Mouse (Mus musculus) thymus, adult 2 months (tissue): ENCODE data around the gene Ttll5.

ENCODE experiments used
- CTCF ChIP-seq: fragments of 200-500 bp; IDR thresholded peaks from 2 replicates; pipeline ENCODE4 v1.5.1; 2012; ENCODE audit warnings: mild to moderate bottlenecking, control low read depth, low read length, moderate library complexity, borderline replicate concordance; ENCODE audit not compliant: control insufficient read depth, poor library complexity, insufficient read depth; ENCODE audit errors: extremely low read depth
- POLR2A ChIP-seq: fragments of 200-500 bp; IDR thresholded peaks from 2 replicates; pipeline ENCODE4 v1.6.1; 2012; ENCODE audit warnings: mild to moderate bottlenecking, low read length, control low read depth, moderate library complexity; ENCODE audit not compliant: control insufficient read depth, poor library complexity, insufficient read depth; ENCODE audit errors: extremely low read depth

DNA sequence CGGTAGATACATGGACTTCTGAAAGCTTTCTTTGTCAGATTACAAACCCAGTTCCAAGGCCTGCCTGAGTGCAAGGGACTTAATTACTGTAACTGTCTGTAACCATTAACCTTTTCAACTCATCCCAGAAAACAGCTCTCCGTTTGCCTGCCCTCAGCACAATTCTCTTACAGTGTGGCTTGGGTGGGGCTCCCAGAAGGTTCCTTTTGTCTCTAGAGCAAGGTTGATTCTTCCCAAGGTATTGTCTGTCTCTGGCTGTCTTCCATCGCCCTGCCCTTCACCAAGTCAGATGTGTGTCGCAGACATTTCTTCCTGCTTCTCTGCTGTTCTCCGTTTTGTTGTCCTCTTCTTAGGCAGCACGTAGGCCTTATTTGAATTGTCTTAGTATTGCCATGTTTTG is 125.2 kb downstream of the Ttll5 start:
- TF ChIP-seq CTCF (no peak), POLR2A (no peak)
